Mouse (Mus musculus): ENCODE data around the gene Eif2b4. TPM values are rescaled to one million over a fixed set of nuclear protein-coding genes. Genes with fewer than 3 reads are reported as not detected.
A peak's percentile ranks its signal among the peaks of the same experiment; 100 is the strongest.

Gene Eif2b4
- polyA plus RNA-seq, 1 experiment from 2014 or later: 60.2 TPM

GRCm38 (mm10) chr5:31188223-31188840 is 4.9 kb downstream of the Eif2b4 start:
- no peak overlapping the region for H3K4me2 ChIP-seq (replicated peaks; ENCODE audit: low read depth, low read length)
- ATAC-seq (ENCODE audit: insufficient number of reproducible peaks, insufficient read depth, low FRiP score, low read depth): no peak
- WGBS: 77% methylated on average over 4 of the region's 4 CpGs
- H3K27me3 ChIP-seq (ENCODE audit: control insufficient read depth, insufficient read depth, low read length): no peaks in the 10 kb centered on the region
- H3K9me3 ChIP-seq (ENCODE audit: control insufficient read depth, low read depth, low read length): no peaks in the 10 kb centered on the region
- H3K4me3 ChIP-seq (ENCODE audit: low read depth, low read length): no peak overlapping the region
- H3K36me3 ChIP-seq (ENCODE audit: control insufficient read depth, insufficient read depth, low read length): peaks cover 34% of the 10 kb centered on the region
- peaks cover 8% of the 10 kb centered on the region; the same call in 1 of the 2 replicates for H3K4me1 ChIP-seq (ENCODE audit: control insufficient read depth, insufficient read depth, low read length)
- no peak overlapping the region for H3K27ac ChIP-seq (ENCODE audit: low read length)
- H3K9ac ChIP-seq (replicated peaks; ENCODE audit: low read depth, low read length): no peak overlapping the region

GRCm38 (mm10) chr5:31183678-31184077 is 9.6 kb downstream of the Eif2b4 start:
- H3K4me3 ChIP-seq (ENCODE audit: low read depth, low read length): no peak overlapping the region
- WGBS: 53% methylated on average over 4 of the region's 4 CpGs
- no peak overlapping the region for H3K9ac ChIP-seq (replicated peaks; ENCODE audit: low read depth, low read length)
- H3K27ac ChIP-seq (ENCODE audit: low read length): no peak overlapping the region
- no peak overlapping the region for H3K4me2 ChIP-seq (replicated peaks; ENCODE audit: low read depth, low read length)
- ATAC-seq (ENCODE audit: insufficient number of reproducible peaks, insufficient read depth, low FRiP score, low read depth): no peak
- H3K9me3 ChIP-seq (ENCODE audit: control insufficient read depth, low read depth, low read length): no peaks in the 10 kb centered on the region
- peaks cover 16% of the 10 kb centered on the region for H3K36me3 ChIP-seq (ENCODE audit: control insufficient read depth, insufficient read depth, low read length)
- H3K4me1 ChIP-seq (ENCODE audit: control insufficient read depth, insufficient read depth, low read length): no peaks in the 10 kb centered on the region
- no peaks in the 10 kb centered on the region for H3K27me3 ChIP-seq (ENCODE audit: control insufficient read depth, insufficient read depth, low read length)

GRCm38 (mm10) chr5:31181183-31181770 is 12.0 kb downstream of the Eif2b4 start:
- Histone ChIP-seq H3K4me3 (ENCODE audit: low read depth, low read length) (no peak overlapping the region), H3K9ac (replicated peaks; ENCODE audit: low read depth, low read length) (no peak overlapping the region), H3K27me3 (ENCODE audit: control insufficient read depth, insufficient read depth, low read length) (no peaks in the 10 kb centered on the region), H3K36me3 (ENCODE audit: control insufficient read depth, insufficient read depth, low read length) (no peaks in the 10 kb centered on the region), H3K4me1 (ENCODE audit: control insufficient read depth, insufficient read depth, low read length) (no peaks in the 10 kb centered on the region), H3K27ac (ENCODE audit: low read length) (no peak overlapping the region), H3K9me3 (ENCODE audit: control insufficient read depth, low read depth, low read length) (no peaks in the 10 kb centered on the region), H3K4me2 (replicated peaks; ENCODE audit: low read depth, low read length) (no peak overlapping the region)
- 94% methylated on average over 9 of the region's 9 CpGs for WGBS
- ATAC-seq (ENCODE audit: insufficient number of reproducible peaks, insufficient read depth, low FRiP score, low read depth): no peak

GRCm38 (mm10) chr5:31179766-31180630 is 13.2 kb downstream of the Eif2b4 start, which contains the start of the genes Gm29609 and Gtf3c2:
Gm29609 (minus strand) TSS chr5:31179911.
Gtf3c2 (minus strand) TSS chr5:31180144.
- peak within 1 kb of the TSS; percentile 63 for H3K9ac ChIP-seq (replicated peaks; ENCODE audit: low read depth, low read length)
- no peaks in the 10 kb centered on the region for H3K4me1 ChIP-seq (ENCODE audit: control insufficient read depth, insufficient read depth, low read length)
- H3K36me3 ChIP-seq (ENCODE audit: control insufficient read depth, insufficient read depth, low read length): no peaks in the 10 kb centered on the region
- under 1% methylated on average over 57 of the region's 59 CpGs for WGBS
- H3K4me2 ChIP-seq (replicated peaks; ENCODE audit: low read depth, low read length): peak within 1 kb of the TSS; percentile 72
- peak within 1 kb of the TSS; percentile 97 for H3K27ac ChIP-seq (ENCODE audit: low read length)
- peak; percentile 96 for ATAC-seq (ENCODE audit: insufficient number of reproducible peaks, insufficient read depth, low FRiP score, low read depth)
- H3K4me3 ChIP-seq (ENCODE audit: low read depth, low read length): peak within 1 kb of the TSS; percentile 93
- H3K27me3 ChIP-seq (ENCODE audit: control insufficient read depth, insufficient read depth, low read length): no peaks in the 10 kb centered on the region
- H3K9me3 ChIP-seq (ENCODE audit: control insufficient read depth, low read depth, low read length): no peaks in the 10 kb centered on the region

- H3K27me3 ChIP-seq (ENCODE audit: control insufficient read depth, insufficient read depth, low read length): no peaks in the 10 kb centered on the region
- under 1% methylated on average over 25 of the region's 25 CpGs for WGBS
- H3K9me3 ChIP-seq (ENCODE audit: control insufficient read depth, low read depth, low read length): no peaks in the 10 kb centered on the region
- peak overlapping the region; percentile 72 for H3K4me2 ChIP-seq (replicated peaks; ENCODE audit: low read depth, low read length)
- ATAC-seq (ENCODE audit: insufficient number of reproducible peaks, insufficient read depth, low FRiP score, low read depth): peak; percentile 42; the same call in 1 of the 2 replicates
- no peaks in the 10 kb centered on the region; the same call in 1 of the 2 replicates for H3K36me3 ChIP-seq (ENCODE audit: control insufficient read depth, insufficient read depth, low read length)
- no peaks in the 10 kb centered on the region for H3K4me1 ChIP-seq (ENCODE audit: control insufficient read depth, insufficient read depth, low read length)
- peak overlapping the region; percentile 97 for H3K27ac ChIP-seq (ENCODE audit: low read length)
- peak overlapping the region; percentile 63 for H3K9ac ChIP-seq (replicated peaks; ENCODE audit: low read depth, low read length)
- H3K4me3 ChIP-seq (ENCODE audit: low read depth, low read length): peak overlapping the region; percentile 93
Measured at GRCm38 (mm10) chr5:31179301-31179765, 13.9 kb downstream of the Eif2b4 start.

- H3K27me3 ChIP-seq (ENCODE audit: control insufficient read depth, insufficient read depth, low read length): no peaks in the 10 kb centered on the region
- no peaks in the 10 kb centered on the region for H3K9me3 ChIP-seq (ENCODE audit: control insufficient read depth, low read depth, low read length)
- no peak overlapping the region for H3K27ac ChIP-seq (ENCODE audit: low read length)
- H3K4me3 ChIP-seq (ENCODE audit: low read depth, low read length): no peak overlapping the region
- H3K4me2 ChIP-seq (replicated peaks; ENCODE audit: low read depth, low read length): no peak overlapping the region
- H3K36me3 ChIP-seq (ENCODE audit: control insufficient read depth, insufficient read depth, low read length): peaks cover 73% of the 10 kb centered on the region
- WGBS: 87% methylated on average over 4 of the region's 4 CpGs
- H3K9ac ChIP-seq (replicated peaks; ENCODE audit: low read depth, low read length): no peak overlapping the region
- H3K4me1 ChIP-seq (ENCODE audit: control insufficient read depth, insufficient read depth, low read length): no peaks in the 10 kb centered on the region
- no peak for ATAC-seq (ENCODE audit: insufficient number of reproducible peaks, insufficient read depth, low FRiP score, low read depth)
Measured at GRCm38 (mm10) chr5:31168630-31169029, 24.6 kb downstream of the Eif2b4 start.

GRCm38 (mm10) chr5:31164878-31165277 is 28.4 kb downstream of the Eif2b4 start:
- no peaks in the 10 kb centered on the region for H3K27me3 ChIP-seq (ENCODE audit: control insufficient read depth, insufficient read depth, low read length)
- H3K9me3 ChIP-seq (ENCODE audit: control insufficient read depth, low read depth, low read length): no peaks in the 10 kb centered on the region
- H3K4me2 ChIP-seq (replicated peaks; ENCODE audit: low read depth, low read length): no peak overlapping the region
- ATAC-seq (ENCODE audit: insufficient number of reproducible peaks, insufficient read depth, low FRiP score, low read depth): no peak
- no peak overlapping the region for H3K9ac ChIP-seq (replicated peaks; ENCODE audit: low read depth, low read length)
- H3K27ac ChIP-seq (ENCODE audit: low read length): no peak overlapping the region
- no peaks in the 10 kb centered on the region for H3K4me1 ChIP-seq (ENCODE audit: control insufficient read depth, insufficient read depth, low read length)
- 92% methylated on average over 1 of the region's 1 CpGs for WGBS
- H3K4me3 ChIP-seq (ENCODE audit: low read depth, low read length): no peak overlapping the region
- H3K36me3 ChIP-seq (ENCODE audit: control insufficient read depth, insufficient read depth, low read length): peaks cover 69% of the 10 kb centered on the region

- peaks cover 71% of the 10 kb centered on the region for H3K36me3 ChIP-seq (ENCODE audit: control insufficient read depth, insufficient read depth, low read length)
Measured at GRCm38 (mm10) chr5:31162462-31162861, 30.8 kb downstream of the Eif2b4 start.

More at GRCm38 (mm10) chr5:31162462-31162861, 30.8 kb downstream of the Eif2b4 start:
- no peaks in the 10 kb centered on the region for H3K27me3 ChIP-seq (ENCODE audit: control insufficient read depth, insufficient read depth, low read length)
- H3K9ac ChIP-seq (replicated peaks; ENCODE audit: low read depth, low read length): no peak overlapping the region
- H3K4me2 ChIP-seq (replicated peaks; ENCODE audit: low read depth, low read length): no peak overlapping the region
- no peak overlapping the region for H3K27ac ChIP-seq (ENCODE audit: low read length)
- no peak for ATAC-seq (ENCODE audit: insufficient number of reproducible peaks, insufficient read depth, low FRiP score, low read depth)
- H3K4me3 ChIP-seq (ENCODE audit: low read depth, low read length): no peak overlapping the region
- H3K9me3 ChIP-seq (ENCODE audit: control insufficient read depth, low read depth, low read length): no peaks in the 10 kb centered on the region
- H3K4me1 ChIP-seq (ENCODE audit: control insufficient read depth, insufficient read depth, low read length): no peaks in the 10 kb centered on the region
